Mouse (Mus musculus) lung, embryonic 14.5 days (tissue): ENCODE measurements around the gene Sh3rf3. TPM values are rescaled to one million over a fixed set of nuclear protein-coding genes. Genes with fewer than 3 reads are reported as not detected.
A peak's percentile ranks its signal among the peaks of the same experiment; 100 is the strongest.

ENCODE experiments used
- ATAC-seq: fragments of 200-750 bp; cut with Nextera tagmentation; 2 replicates; pipeline ENCODE4 v1.8.0; 2017; ENCODE audit warnings: mild to moderate bottlenecking, moderate TSS enrichment, moderate library complexity; ENCODE audit not compliant: insufficient read depth
- DNase-seq: peaks from one replicate; pipeline ENCODE4 v3.0.0-alpha.2; 2015
- H3K27ac ChIP-seq: fragments of 300-500 bp; sonication (generic); 2 replicates; pipeline ENCODE4 v1.5.1; 2014; ENCODE audit warnings: low read depth, mild to moderate bottlenecking, moderate library complexity
- H3K27me3 ChIP-seq: fragments of 300-500 bp; sonication (generic); 2 replicates; pipeline ENCODE4 v1.6.1; 2014; ENCODE audit warnings: low read length, control low read depth; ENCODE audit not compliant: insufficient read depth
- H3K36me3 ChIP-seq: fragments of 300-500 bp; sonication (generic); 2 replicates; pipeline ENCODE4 v1.6.1; 2014; ENCODE audit warnings: control low read depth; ENCODE audit not compliant: insufficient read depth
- H3K4me1 ChIP-seq: fragments of 300-500 bp; sonication (generic); 2 replicates; pipeline ENCODE4 v1.6.1; 2014; ENCODE audit warnings: antibody characterized with exemption, control low read depth; ENCODE audit not compliant: insufficient read depth
- H3K4me2 ChIP-seq: fragments of 300-500 bp; sonication (generic); 2 replicates; pipeline ENCODE4 v1.6.1; 2014; ENCODE audit warnings: mild to moderate bottlenecking
- H3K4me3 ChIP-seq: fragments of 300-500 bp; sonication (generic); 2 replicates; pipeline ENCODE4 v1.5.1; 2014; ENCODE audit warnings: low read depth, low read length
- H3K9ac ChIP-seq: fragments of 300-500 bp; sonication (generic); 2 replicates; pipeline ENCODE4 v1.6.1; 2014
- H3K9me3 ChIP-seq: fragments of 300-500 bp; sonication (generic); 2 replicates; pipeline ENCODE4 v1.6.1; 2016; ENCODE audit warnings: low read depth, low read length, control low read depth
- CTCF ChIP-seq: IDR thresholded peaks from 2 replicates; pipeline ENCODE4 v1.5.1; 2016; ENCODE audit warnings: antibody characterized with exemption, low read depth
- WGBS: fragments of 180-500 bp; shearing (Covaris S2); extraction: QIAGEN DNeasy Blood & Tissue Kit; methylation state at CpG from one replicate; pipeline ENCODE4 v1.1.7; 2014; 5-methylcytosine and 5-hydroxymethylcytosine counted together
- polyA plus RNA-seq: library from polyadenylated mRNA; unstranded; fragments of >200 nt; fragmentation: Nextera tagmentation; extraction: Ambion mirVana; gene quantifications from 2 replicates; pipeline ENCODE4 v1.2.1, GENCODE M21; 2014

Gene Sh3rf3
- polyA plus RNA-seq, 1 experiment from 2014 or later, result 3.3 TPM

GRCm38 (mm10) chr10:59150938-59151657, 337.9 kb downstream of the Sh3rf3 start:
- no peak overlapping the region for H3K27ac ChIP-seq
- DNase-seq (no peak), ATAC-seq (no peak; the same call in 1 of the 2 replicates)
- H3K4me1 ChIP-seq, result no peaks in the 10 kb centered on the region
- H3K9me3 ChIP-seq, result no peaks in the 10 kb centered on the region
- WGBS, result 77% methylated on average over 10 of the region's 10 CpGs
- H3K9ac ChIP-seq, result no peak overlapping the region
- H3K36me3 ChIP-seq, result no peaks in the 10 kb centered on the region
- no peak overlapping the region for H3K4me2 ChIP-seq
- H3K27me3 ChIP-seq, result no peaks in the 10 kb centered on the region
- no peak overlapping the region for H3K4me3 ChIP-seq
- TF ChIP-seq CTCF, result no peak

GRCm38 (mm10) chr10:59152544-59153081, 339.5 kb downstream of the Sh3rf3 start:
- DNase-seq, result no peak
- H3K27ac ChIP-seq, result no peak overlapping the region
- no peaks in the 10 kb centered on the region for H3K4me1 ChIP-seq
- H3K27me3 ChIP-seq, result no peaks in the 10 kb centered on the region
- no peak for ATAC-seq
- H3K9ac ChIP-seq, result no peak overlapping the region
- TF ChIP-seq CTCF, result no peak
- no peak overlapping the region for H3K4me2 ChIP-seq
- WGBS, result 28% methylated on average over 5 of the region's 5 CpGs
- H3K4me3 ChIP-seq, result no peak overlapping the region
- no peaks in the 10 kb centered on the region for H3K9me3 ChIP-seq
- no peaks in the 10 kb centered on the region for H3K36me3 ChIP-seq

GRCm38 (mm10) chr10:59158627-59159026, 345.5 kb downstream of the Sh3rf3 start:
- H3K27ac ChIP-seq, result no peak overlapping the region
- H3K4me3 ChIP-seq, result no peak overlapping the region
- no peaks in the 10 kb centered on the region for H3K9me3 ChIP-seq
- H3K4me1 ChIP-seq, result no peaks in the 10 kb centered on the region
- ATAC-seq (no peak), DNase-seq (no peak)
- H3K27me3 ChIP-seq, result no peaks in the 10 kb centered on the region
- TF ChIP-seq CTCF, result no peak
- H3K9ac ChIP-seq, result no peak overlapping the region
- H3K36me3 ChIP-seq, result no peaks in the 10 kb centered on the region
- 79% methylated on average over 3 of the region's 3 CpGs for WGBS
- H3K4me2 ChIP-seq, result no peak overlapping the region

GRCm38 (mm10) chr10:59162185-59162897, 349.2 kb downstream of the Sh3rf3 start:
- Histone ChIP-seq H3K4me3 (no peak overlapping the region), H3K9ac (no peak overlapping the region), H3K27ac (no peak overlapping the region), H3K4me2 (no peak overlapping the region), H3K27me3 (no peaks in the 10 kb centered on the region), H3K9me3 (no peaks in the 10 kb centered on the region), H3K36me3 (peaks cover 8% of the 10 kb centered on the region; the same call in 1 of the 2 replicates), H3K4me1 (no peaks in the 10 kb centered on the region)
- DNase-seq (no peak), ATAC-seq (no peak)
- WGBS, result 40% methylated on average over 4 of the region's 4 CpGs
- TF ChIP-seq CTCF, result no peak

- H3K4me3 ChIP-seq, result no peak overlapping the region
- H3K27ac ChIP-seq, result no peak overlapping the region
- H3K4me1 ChIP-seq, result no peaks in the 10 kb centered on the region
- peak; percentile 83 for DNase-seq
- no peak for ATAC-seq
- H3K4me2 ChIP-seq, result no peak overlapping the region
- TF ChIP-seq CTCF, result peak; percentile 83
- H3K36me3 ChIP-seq, result peaks cover 11% of the 10 kb centered on the region; the same call in 1 of the 2 replicates
- H3K9ac ChIP-seq, result no peak overlapping the region
- WGBS, result 49% methylated on average over 14 of the region's 14 CpGs
- H3K9me3 ChIP-seq, result no peaks in the 10 kb centered on the region
- H3K27me3 ChIP-seq, result no peaks in the 10 kb centered on the region
Measured at GRCm38 (mm10) chr10:59166104-59166944, 353.2 kb downstream of the Sh3rf3 start.

- TF ChIP-seq CTCF, result no peak
- WGBS, result 62% methylated on average over 3 of the region's 3 CpGs
- H3K4me3 ChIP-seq, result no peak overlapping the region
- no peaks in the 10 kb centered on the region for H3K4me1 ChIP-seq
- DNase-seq, result no peak
- no peak for ATAC-seq
- peaks cover 6% of the 10 kb centered on the region; the same call in 1 of the 2 replicates for H3K36me3 ChIP-seq
- no peaks in the 10 kb centered on the region for H3K9me3 ChIP-seq
- no peak overlapping the region for H3K27ac ChIP-seq
- no peak overlapping the region for H3K9ac ChIP-seq
- H3K27me3 ChIP-seq, result no peaks in the 10 kb centered on the region
- H3K4me2 ChIP-seq, result no peak overlapping the region
Measured at GRCm38 (mm10) chr10:59171042-59171441, 357.9 kb downstream of the Sh3rf3 start.
